Mouse (Mus musculus) testis, adult 2 months (tissue): Measurements from ENCODE around the gene Theg. TPM values are rescaled to one million over a fixed set of nuclear protein-coding genes. Genes with fewer than 3 reads are reported as not detected.

Source experiments
- H3K27ac ChIP-seq: fragments of 200-500 bp; 2 replicates; pipeline ENCODE4 v1.5.1; 2012; ENCODE audit warnings: low read depth, low read length; ENCODE audit not compliant: control insufficient read depth, insufficient read depth
- H3K27me3 ChIP-seq: fragments of 200-500 bp; 2 replicates; pipeline ENCODE4 v1.6.1; 2012; ENCODE audit warnings: mild to moderate bottlenecking, low read length, moderate library complexity; ENCODE audit not compliant: control insufficient read depth, insufficient read depth
- H3K36me3 ChIP-seq: fragments of 200-500 bp; 2 replicates; pipeline ENCODE4 v1.6.1; 2012; ENCODE audit warnings: mild to moderate bottlenecking, low read length; ENCODE audit not compliant: control insufficient read depth, insufficient read depth
- H3K4me1 ChIP-seq: fragments of 200-500 bp; 2 replicates; pipeline ENCODE4 v1.6.1; 2012; ENCODE audit warnings: low read length; ENCODE audit not compliant: control insufficient read depth, insufficient read depth
- H3K4me3 ChIP-seq: fragments of 200-500 bp; 2 replicates; pipeline ENCODE4 v1.5.1; 2012; ENCODE audit warnings: low read depth, mild to moderate bottlenecking, low read length, moderate library complexity, mixed read lengths; ENCODE audit not compliant: control insufficient read depth
- CTCF ChIP-seq: fragments of 200-500 bp; IDR thresholded peaks from 2 replicates; pipeline ENCODE4 v1.5.1; 2012; ENCODE audit warnings: low read depth, mild to moderate bottlenecking, inconsistent platforms, low read length, moderate library complexity; ENCODE audit not compliant: control insufficient read depth, insufficient read depth, insufficient replicate concordance
- POLR2A ChIP-seq: fragments of 200-500 bp; IDR thresholded peaks from 2 replicates; pipeline ENCODE4 v1.6.1; 2012; ENCODE audit warnings: low read depth, mild to moderate bottlenecking, inconsistent platforms, low read length, moderate library complexity; ENCODE audit not compliant: control insufficient read depth
- polyA plus RNA-seq: library from polyadenylated mRNA; depleted of rRNA; stranded (reverse); fragments of >200 nt; gene quantifications from 2 replicates; pipeline ENCODE4 v1.2.3, GENCODE M21; 2012

The Theg gene
- polyA plus RNA-seq, 1 experiment, result 407 TPM

DNA sequence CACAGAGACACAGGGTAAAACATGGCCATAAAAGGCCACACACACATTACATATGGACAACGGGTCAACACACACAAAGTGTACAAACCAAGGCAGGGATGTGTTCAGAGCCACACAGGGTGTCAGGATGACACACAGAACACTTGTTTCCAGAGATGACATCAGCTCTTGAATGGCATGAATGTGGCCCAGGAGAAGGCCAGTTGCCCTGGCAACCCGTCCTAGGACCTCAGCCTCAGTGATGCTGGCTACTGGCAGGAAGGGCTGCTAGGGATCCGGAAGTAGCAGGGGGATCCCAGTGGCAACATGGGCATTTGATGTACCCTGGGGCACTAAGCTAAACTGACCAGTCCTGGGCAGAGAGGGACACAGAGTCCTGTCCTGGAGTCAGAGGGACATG is 22.1 kb upstream of the Theg start:
- no peak overlapping the region for H3K4me3 ChIP-seq
- peaks cover 25% of the 10 kb centered on the region for H3K4me1 ChIP-seq
- H3K27me3 ChIP-seq, result no peaks in the 10 kb centered on the region
- H3K27ac ChIP-seq, result no peak overlapping the region
- H3K36me3 ChIP-seq, result no peaks in the 10 kb centered on the region
- TF ChIP-seq CTCF, result no peak
- TF ChIP-seq POLR2A, result no peak

DNA sequence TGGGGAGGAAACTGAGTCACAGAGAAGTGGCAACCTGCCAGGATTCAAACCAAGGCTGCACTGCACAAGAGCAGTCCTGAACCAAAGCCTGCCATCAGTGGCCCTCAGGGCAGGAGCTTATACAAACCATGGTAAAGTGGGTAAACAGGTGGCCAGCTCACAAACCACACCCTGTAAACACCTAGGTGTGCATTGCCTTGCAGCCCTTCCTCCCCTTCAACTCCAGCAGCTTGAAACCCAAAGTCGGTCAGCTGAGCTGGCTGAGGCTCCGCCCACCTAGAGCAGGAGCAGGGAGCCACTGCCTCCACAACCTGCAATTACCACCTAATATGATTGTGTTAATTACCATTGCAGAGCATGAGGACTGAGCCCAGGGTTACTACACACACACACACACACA is 20.8 kb upstream of the Theg start:
- TF ChIP-seq POLR2A (no peak), CTCF (no peak)
- Histone ChIP-seq H3K27ac (no peak overlapping the region), H3K36me3 (no peaks in the 10 kb centered on the region), H3K4me3 (no peak overlapping the region), H3K27me3 (no peaks in the 10 kb centered on the region), H3K4me1 (peaks cover 12% of the 10 kb centered on the region)

DNA sequence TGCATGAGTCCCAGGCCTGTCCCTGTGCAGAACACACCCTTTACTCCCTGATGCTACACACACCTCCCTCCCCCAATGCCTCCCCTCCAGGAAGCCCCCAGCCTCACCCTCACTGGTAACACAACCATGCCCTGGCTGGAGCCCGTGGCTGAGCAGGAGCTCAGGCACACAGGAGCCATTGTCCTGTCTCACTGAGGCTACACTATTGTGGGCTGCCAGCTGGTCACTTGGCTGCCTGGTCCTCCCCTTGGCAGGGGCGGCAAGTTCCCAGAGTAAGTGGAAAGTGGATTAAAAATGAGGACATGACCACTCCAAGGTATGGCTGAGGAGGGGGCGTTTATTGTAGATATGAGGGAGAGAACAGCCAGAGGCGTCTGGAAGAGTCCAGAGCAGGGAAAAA is 19.4 kb upstream of the Theg start:
- Histone ChIP-seq H3K27ac (no peak overlapping the region), H3K4me1 (peaks cover 2% of the 10 kb centered on the region; the same call in 1 of the 2 replicates), H3K36me3 (no peaks in the 10 kb centered on the region), H3K4me3 (no peak overlapping the region), H3K27me3 (no peaks in the 10 kb centered on the region)
- TF ChIP-seq CTCF (no peak), POLR2A (no peak)

DNA sequence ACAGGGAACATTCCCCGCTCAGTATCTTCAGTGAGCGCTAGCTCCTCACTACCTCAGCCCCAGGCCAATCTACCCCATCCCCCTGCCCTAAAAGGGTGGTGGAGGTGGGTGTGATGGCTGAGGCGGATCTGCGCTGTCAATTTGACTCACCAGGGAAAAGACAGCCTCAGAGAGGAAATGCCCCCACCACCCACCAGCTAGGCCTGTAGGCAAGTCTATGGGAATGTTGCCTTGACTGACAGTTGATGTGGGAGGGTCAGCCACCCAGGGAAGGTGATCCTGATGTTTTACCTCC is 10.8 kb upstream of the Theg start:
- Histone ChIP-seq H3K4me3 (no peak overlapping the region), H3K36me3 (no peaks in the 10 kb centered on the region), H3K27ac (no peak overlapping the region), H3K27me3 (no peaks in the 10 kb centered on the region), H3K4me1 (no peaks in the 10 kb centered on the region)
- TF ChIP-seq CTCF, result no peak
- no peak for TF ChIP-seq POLR2A

DNA sequence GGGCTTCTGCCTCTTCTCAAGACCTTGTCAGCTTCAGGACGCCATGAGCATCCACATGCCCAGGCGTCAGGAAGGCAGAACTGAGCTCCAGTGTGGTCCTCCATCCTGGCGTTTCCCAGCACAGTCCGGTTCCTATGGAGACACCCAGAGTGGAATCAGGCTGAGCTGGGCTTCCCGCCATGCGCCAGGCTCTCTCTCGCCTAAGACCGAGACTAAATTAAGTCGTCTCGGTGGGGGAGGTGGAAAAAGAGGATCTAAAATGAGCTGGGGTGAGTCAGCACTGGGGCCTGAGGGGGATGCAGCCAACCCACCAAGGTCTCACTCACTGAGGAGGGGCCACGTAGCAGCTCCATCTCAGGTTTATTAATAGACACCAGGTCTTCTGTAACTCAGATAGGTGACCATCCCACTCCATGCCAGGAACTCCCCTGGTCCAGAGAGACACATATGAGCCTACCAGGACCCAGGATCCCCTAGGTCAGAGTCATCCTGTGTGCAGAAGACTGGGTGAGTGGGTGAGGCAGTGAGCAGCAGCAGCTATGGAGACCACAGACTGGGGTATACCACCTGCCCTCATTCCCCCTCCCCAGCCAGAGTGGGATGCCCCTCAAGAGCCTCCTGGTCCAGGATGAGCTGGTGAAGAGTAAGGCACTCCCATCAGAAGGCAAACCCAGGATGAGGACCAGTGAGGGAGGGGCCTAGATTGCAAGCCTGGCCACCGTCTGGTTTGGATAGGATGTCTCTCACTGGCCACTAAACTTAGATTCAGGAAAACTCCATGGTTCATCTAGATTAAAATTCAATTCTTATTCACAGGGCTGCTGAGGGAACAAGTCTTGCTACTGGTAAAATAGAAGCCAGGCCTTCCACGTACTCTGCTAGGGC is 10.2 kb upstream of the Theg start:
- no peaks in the 10 kb centered on the region for H3K4me1 ChIP-seq
- TF ChIP-seq POLR2A, result no peak
- no peak for TF ChIP-seq CTCF
- H3K27me3 ChIP-seq, result no peaks in the 10 kb centered on the region
- no peak overlapping the region for H3K4me3 ChIP-seq
- no peaks in the 10 kb centered on the region for H3K36me3 ChIP-seq
- no peak overlapping the region for H3K27ac ChIP-seq

DNA sequence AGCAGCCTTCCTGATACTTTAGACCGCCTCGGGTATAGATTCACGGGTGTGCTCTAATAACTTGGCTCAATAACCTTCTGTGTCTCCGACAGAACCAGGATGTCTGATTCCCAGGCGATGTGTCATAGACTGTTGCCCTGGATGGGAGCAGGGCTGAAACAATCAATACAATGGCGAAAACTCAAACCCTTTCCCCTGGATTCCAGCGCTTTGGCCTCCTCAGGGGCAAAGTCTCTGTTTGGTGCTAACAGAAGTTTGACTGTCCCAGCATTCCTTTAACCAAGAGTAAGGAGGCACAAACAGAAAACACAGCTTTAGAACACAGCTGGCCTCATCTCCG is 8.4 kb upstream of the Theg start:
- TF ChIP-seq CTCF, result no peak
- no peak for TF ChIP-seq POLR2A
- Histone ChIP-seq H3K36me3 (no peaks in the 10 kb centered on the region), H3K27ac (no peak overlapping the region), H3K4me1 (no peaks in the 10 kb centered on the region), H3K4me3 (no peak overlapping the region), H3K27me3 (no peaks in the 10 kb centered on the region)

DNA sequence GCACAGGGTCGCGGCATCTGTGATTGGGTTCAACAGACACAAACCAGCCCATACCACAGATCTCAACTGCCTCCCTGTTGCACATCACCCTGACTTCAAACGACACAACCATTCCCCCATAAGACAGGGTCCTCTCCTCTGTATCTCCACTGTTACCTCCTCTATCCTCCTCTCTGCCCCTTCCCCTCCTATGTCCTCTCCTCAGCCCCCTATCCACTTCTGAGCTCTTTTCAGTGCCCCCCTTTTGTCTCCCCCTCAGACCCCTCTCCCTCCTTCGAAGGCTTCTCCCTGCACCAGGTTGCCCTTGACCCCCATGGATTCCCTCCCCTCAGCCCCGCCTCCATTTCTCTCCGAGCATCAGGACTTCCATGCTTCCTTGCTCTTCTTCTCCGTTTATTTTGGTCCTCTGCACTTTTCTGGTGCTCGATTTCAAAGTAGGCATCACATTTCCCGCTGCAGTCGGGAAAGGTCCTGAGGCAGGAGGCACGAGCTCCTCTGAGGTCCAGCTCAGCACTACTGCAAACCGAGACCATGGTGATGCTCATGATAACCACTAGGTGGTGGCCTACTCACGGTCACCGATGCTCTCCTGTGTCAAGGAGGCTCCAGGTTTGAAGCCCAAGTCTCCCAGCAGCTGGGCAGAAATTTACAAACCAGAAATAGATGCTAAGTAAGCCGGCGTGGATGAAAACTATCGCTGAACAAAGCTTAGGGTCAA is 7.9 kb upstream of the Theg start:
- Histone ChIP-seq H3K4me3 (no peak overlapping the region), H3K27ac (no peak overlapping the region), H3K27me3 (no peaks in the 10 kb centered on the region), H3K4me1 (no peaks in the 10 kb centered on the region), H3K36me3 (no peaks in the 10 kb centered on the region)
- TF ChIP-seq POLR2A, result no peak
- TF ChIP-seq CTCF, result peak; percentile 90; the same call in 1 of the 2 replicates
